Mouse (Mus musculus) Muller cell, postnatal 12 days (primary cell): Measurements from ENCODE around the gene Tln1.
A peak's percentile ranks its signal among the peaks of the same experiment; 100 is the strongest.
"Not testable (repeated sequence)": the region's sequence is repeated elsewhere in the genome, so short reads cannot be mapped to it uniquely, and the experiment has no call there.

Experiments
- DNase-seq: peaks from one replicate; pipeline ENCODE4 v3.0.0-alpha.2; 2015; ENCODE audit errors: inconsistent ontology term

The Tln1 gene

DNA sequence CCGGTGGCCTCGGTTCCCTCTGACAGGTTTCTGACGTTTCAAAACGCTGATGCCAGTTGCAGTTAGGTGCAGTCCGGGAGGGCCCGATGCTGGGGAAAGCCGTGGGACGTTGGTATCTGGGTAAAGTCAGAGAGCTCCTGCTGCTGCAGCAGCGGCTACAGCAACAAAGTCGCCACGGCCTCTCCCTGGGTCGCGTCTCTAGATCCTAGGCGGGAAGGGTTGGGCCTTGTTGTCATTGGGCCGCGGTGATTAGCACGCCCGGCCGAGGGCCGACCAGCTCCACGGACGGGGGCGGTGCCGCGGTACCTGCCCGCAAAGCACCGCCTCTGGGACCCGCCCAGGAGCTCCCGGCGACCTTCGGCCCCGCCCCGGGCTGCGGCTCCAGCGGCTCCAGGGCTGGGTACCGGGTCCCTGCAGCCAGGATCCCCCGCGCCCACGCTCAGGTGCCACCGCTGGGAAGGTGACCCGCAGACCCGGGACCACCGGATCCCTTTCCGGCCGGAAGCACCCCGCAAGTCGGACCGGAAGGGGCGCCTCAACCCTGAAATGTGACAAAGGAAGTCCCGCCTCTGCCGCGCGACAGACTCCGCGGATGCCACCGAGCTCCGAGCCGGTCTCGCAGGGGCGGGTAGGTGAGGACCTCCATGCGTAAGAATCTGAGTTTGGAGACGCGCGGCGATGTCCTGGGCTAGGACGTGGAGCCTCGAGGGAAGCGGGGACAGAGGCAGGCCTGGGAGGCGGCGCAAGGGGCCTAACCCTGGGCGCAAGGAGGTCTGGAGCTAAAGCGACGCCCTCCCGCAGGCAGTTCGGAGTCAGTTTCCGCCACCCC lies 16.1 kb upstream of the Tln1 start, which contains the start of the genes Rgp1 and Gba2:
Rgp1 (plus strand) TSS at position 340 of the 829 bp plus-strand sequence.
Gba2 (minus strand) TSS at position 498 of the 829 bp plus-strand sequence.
- peak; percentile 93 for DNase-seq

GRCm38 (mm10) chr4:43577237-43577881 lies 14.9 kb upstream of the Tln1 start:
- DNase-seq, result no peak

DNA sequence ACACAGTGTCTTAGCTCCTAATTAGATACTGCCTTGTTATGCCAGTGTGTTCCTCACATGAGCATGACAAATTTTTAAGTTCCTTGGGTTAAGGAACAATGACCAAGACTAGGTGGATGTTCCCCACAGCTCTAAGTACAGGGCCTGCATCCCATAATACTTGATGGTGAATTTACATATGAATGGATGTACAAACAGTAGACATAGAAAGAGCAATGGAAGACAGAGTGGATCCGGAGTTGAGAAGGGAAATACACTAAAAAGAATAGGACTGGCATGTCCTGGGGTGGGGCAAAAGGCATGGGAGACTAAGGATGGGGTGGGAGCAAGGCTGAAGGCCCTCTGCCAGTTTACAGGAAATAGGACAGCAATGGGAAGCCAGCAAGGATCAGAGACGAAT lies 12.9 kb upstream of the Tln1 start:
- no peak for DNase-seq

DNA sequence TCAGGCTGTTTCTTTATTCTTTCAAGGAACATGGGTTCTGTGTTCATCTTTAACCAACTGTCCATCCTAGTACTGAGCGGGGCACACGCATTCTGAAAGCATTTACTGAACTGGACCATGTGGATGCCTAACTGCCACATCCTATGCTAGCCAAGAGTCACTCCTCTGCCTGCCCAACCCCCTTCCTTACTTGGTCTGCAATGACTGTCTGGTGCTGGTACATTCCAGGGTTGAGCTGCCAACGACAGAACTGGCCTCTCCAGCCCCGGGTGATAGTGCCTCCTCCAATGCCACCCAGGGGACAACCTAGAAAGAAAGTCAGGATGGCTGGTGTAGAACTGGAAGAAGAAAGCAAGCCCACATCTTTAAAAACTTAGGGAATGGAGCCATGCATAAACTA lies 11.1 kb upstream of the Tln1 start:
- no peak for DNase-seq

- no peak for DNase-seq
Measured at GRCm38 (mm10) chr4:43571395-43572045, 9.0 kb upstream of the Tln1 start.

GRCm38 (mm10) chr4:43567140-43567539 lies 4.6 kb upstream of the Tln1 start:
- no peak for DNase-seq

GRCm38 (mm10) chr4:43564231-43564630 lies 1.7 kb upstream of the Tln1 start:
- peak; percentile 79 for DNase-seq

DNA sequence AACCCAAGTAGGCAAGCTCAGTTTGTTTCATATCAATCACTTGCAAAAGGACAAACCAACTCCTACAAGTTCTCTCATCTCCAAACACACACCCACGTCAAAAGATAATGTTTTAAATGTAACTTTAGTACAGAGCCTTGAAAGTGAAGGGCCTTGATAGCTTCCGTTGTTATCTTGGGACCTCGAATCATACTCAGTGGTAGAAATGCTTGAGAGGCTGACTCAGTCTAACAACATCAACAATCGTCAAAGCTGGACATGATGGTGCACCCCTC lies 1.0 kb upstream of the Tln1 start:
- no peak for DNase-seq

DNA sequence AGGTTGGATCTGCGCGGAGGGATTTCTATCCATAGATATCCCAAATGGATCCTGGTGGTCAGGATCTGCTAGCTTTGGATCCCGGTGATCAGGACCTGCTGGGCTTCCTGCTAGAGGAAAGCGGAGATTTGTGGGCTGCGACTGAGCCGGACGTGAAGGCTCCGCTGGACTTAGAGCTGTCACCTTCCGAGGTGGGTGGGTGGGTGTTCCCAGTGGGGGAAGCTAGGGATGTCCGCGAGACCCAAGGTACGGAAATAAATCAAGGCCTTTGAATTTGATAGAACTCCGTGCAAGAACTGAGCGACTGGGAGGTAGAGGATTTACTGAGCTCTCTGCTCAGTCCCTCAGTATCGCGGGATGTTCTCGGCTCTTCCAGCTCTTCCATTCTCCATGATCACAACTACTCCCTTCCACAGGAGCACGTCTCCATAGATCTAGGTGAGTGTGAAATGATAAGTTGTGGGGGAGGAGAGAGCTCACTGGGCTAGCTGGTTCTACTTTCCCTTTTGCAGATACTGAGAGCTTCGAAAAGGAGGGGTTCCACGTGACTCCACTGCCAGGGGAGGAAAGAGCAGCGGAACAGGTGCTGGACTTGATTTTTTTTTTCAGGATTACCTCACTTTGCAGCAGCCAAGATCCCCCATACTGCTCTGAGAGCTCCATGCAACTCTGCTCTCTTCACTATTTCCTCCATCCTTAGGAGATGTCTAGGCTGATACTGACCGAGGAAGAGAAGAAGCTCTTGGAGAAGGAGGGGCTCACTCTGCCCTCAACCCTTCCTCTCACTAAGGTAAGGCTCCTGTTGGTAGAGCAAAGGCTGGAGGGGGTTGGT lies 494 bp upstream of the Tln1 start:
- no peak for DNase-seq

GRCm38 (mm10) chr4:43561436-43561996 lies 975 bp downstream of the Tln1 start:
- no peak for DNase-seq

- DNase-seq, result no peak
Measured at GRCm38 (mm10) chr4:43560976-43561375, 1.5 kb downstream of the Tln1 start.

GRCm38 (mm10) chr4:43560243-43560611 lies 2.3 kb downstream of the Tln1 start:
- peak; percentile 74 for DNase-seq

GRCm38 (mm10) chr4:43559519-43560242 lies 2.8 kb downstream of the Tln1 start:
- no peak for DNase-seq

DNA sequence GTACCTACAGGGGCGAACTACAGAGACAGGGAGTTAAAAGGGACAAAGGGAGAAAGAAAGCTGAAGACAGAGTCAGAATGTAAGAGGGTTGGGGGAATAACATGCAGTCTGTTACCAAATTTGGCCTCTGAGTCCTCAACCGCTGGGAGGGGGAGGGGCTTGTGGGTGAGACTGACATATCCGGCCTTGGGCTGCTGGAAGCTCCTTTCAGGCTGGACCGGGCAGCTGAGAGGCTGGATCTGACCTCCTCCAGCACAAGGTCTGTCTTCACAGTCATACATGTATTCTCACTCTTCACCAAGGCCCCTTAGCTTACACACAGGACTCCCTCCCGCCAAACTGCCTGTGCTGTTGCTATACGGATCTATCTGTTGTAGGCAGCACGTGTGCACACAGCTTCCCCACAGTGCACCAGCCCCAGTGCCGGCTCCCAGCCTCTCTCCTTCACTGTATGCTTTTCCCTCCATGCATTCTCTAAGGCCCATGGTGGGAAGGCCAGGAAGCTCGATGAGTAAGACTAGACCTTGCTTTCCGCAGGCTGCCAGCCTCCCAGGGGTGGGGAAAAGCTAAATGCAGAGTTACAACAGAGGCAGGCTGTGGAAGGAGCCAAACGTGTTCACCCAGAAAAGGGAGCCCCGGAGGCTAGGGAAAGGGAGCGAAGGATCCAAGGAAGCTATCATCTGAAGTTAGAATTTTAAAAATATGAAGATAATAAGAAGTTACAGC lies 3.7 kb downstream of the Tln1 start:
- DNase-seq, result peak; percentile 94

- DNase-seq, result peak; percentile 97
Measured at GRCm38 (mm10) chr4:43558028-43558630, 4.4 kb downstream of the Tln1 start.

DNA sequence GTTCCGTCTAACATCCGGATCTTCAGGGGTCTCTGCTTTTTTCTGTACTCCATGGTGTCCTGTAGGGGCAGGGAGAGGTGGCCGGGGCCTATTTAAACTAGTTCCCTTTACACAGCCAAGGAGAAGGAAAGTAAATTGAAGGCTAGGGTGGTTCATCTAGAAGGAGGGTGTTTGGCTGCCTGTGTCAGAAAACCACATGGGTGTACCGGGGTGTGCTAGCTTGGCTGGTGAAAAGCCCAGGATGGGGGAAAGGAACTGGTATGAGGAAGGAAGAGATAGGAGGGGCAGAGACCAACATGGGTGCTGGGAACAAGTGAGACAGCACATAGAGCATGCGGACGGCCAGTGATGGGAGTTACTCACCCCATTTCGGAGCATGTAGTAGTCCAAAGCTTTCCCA lies 6.6 kb downstream of the Tln1 start:
- DNase-seq, result no peak

GRCm38 (mm10) chr4:43553891-43554290 lies 8.6 kb downstream of the Tln1 start:
- no peak for DNase-seq

- no peak for DNase-seq
Measured at GRCm38 (mm10) chr4:43552437-43552836, 10.1 kb downstream of the Tln1 start.

DNA sequence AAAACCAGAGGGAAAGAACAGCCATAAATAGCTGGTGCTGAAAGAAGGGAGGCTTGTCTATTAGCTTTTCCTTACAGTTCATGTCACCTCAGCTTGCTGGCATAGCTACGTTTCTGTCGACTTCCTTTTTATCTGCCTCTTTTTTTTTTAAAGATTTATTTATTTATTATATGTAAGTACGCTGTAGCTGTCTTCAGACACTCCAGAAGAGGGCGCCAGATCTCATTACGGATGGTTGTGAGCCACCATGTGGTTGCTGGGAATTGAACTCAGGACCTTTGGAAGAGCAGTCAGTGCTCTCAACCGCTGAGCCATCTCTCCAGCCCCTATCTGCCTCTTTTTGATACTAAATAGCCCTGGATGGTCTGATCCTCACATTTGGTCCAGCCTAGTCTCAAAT lies 10.6 kb downstream of the Tln1 start:
- DNase-seq, result not testable (repeated sequence)

DNA sequence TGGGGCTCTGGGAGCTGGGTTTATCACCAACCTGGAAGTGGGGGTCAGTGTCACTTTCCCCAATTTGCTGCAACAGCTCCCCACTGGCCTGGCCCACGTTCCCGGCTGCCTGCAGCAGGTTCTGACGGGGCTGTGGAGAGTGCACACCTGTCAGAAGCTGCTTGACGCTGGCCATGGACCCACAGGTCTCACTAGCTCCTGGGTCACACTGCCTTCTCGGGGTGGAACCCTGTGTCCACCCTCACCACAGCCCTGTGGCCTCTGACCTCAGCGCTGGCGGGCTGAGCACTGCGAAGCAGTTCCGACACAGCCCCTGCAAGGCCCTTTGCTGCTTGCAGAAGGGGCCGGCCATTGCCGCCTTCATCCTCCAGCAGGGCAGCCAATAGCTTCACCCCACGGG lies 13.4 kb downstream of the Tln1 start:
- DNase-seq, result no peak
